Mouse (Mus musculus): ENCODE results near the gene Phldb2.

GRCm38 (mm10) chr16:45892928-45893327 lies 60.5 kb downstream of the Phldb2 start:
- TF ChIP-seq CTCF (IDR thresholded peaks at IDR 0.05; ENCODE audit: control insufficient read depth, insufficient read depth, insufficient read length) (no peak), MAX (IDR thresholded peaks at IDR 0.05) (no peak), USF1 (IDR thresholded peaks at IDR 0.05; ENCODE audit: low read depth) (no peak), MYOD1 (IDR thresholded peaks at IDR 0.05; ENCODE audit: control insufficient read depth, insufficient read length, low read depth) (no peak), FOSL1 (IDR thresholded peaks at IDR 0.05; ENCODE audit: insufficient read depth, low read length, poor library complexity, severe bottlenecking) (no peak), CEBPB (IDR thresholded peaks at IDR 0.05; ENCODE audit: low read depth) (no peak)
